Mouse (Mus musculus): ENCODE measurements around the gene Dnah17.

GRCm38 (mm10) chr11:118071227-118071912, 59.1 kb downstream of the Dnah17 start:
- TF ChIP-seq MAFK (IDR thresholded peaks at IDR 0.05; ENCODE audit: insufficient read depth, low read depth, low read length) (no peak), CHD2 (IDR thresholded peaks at IDR 0.05; ENCODE audit: low read depth, low read length) (no peak)

Measured in ES-E14 (cell line).